Mouse (Mus musculus): Measurements from ENCODE around the gene Atp10a. TPM values are rescaled to one million over a fixed set of nuclear protein-coding genes. Genes with fewer than 3 reads are reported as not detected.

The Atp10a gene
- polyA plus RNA-seq, 1 experiment from 2014 or later = 5.0 TPM

- Histone ChIP-seq H3K36me3 (ENCODE audit: control insufficient read depth, insufficient read depth, low read length) (no peaks in the 10 kb centered on the region), H3K9me3 (ENCODE audit: control insufficient read depth, low read length) (no peaks in the 10 kb centered on the region), H3K9ac (ENCODE audit: low read depth, low read length) (no peak overlapping the region), H3K27ac (replicated peaks; ENCODE audit: low read depth, low read length) (no peak overlapping the region), H3K4me2 (ENCODE audit: low read depth, low read length) (no peak overlapping the region), H3K4me1 (ENCODE audit: control insufficient read depth, insufficient read depth, low read length) (no peaks in the 10 kb centered on the region), H3K27me3 (replicated peaks; ENCODE audit: control insufficient read depth, insufficient read depth, low read length) (no peaks in the 10 kb centered on the region), H3K4me3 (ENCODE audit: low read depth, low read length) (no peak overlapping the region)
- DNase-seq (ENCODE audit: low spot score) = no peak
- no peak for ATAC-seq (ENCODE audit: low read depth)
- WGBS = 84% methylated on average over 13 of the region's 13 CpGs
Observed at GRCm38 (mm10) chr7:58740196-58740595, 84.2 kb downstream of the Atp10a start.

- no peak for DNase-seq (ENCODE audit: low spot score)
- Histone ChIP-seq H3K36me3 (ENCODE audit: control insufficient read depth, insufficient read depth, low read length) (no peaks in the 10 kb centered on the region), H3K27ac (replicated peaks; ENCODE audit: low read depth, low read length) (no peak overlapping the region), H3K9me3 (ENCODE audit: control insufficient read depth, low read length) (no peaks in the 10 kb centered on the region), H3K9ac (ENCODE audit: low read depth, low read length) (no peak overlapping the region), H3K4me3 (ENCODE audit: low read depth, low read length) (no peak overlapping the region), H3K4me1 (ENCODE audit: control insufficient read depth, insufficient read depth, low read length) (no peaks in the 10 kb centered on the region), H3K4me2 (ENCODE audit: low read depth, low read length) (no peak overlapping the region), H3K27me3 (replicated peaks; ENCODE audit: control insufficient read depth, insufficient read depth, low read length) (no peaks in the 10 kb centered on the region)
- no peak for ATAC-seq (ENCODE audit: low read depth)
- 82% methylated on average over 4 of the region's 4 CpGs for WGBS
Observed at GRCm38 (mm10) chr7:58740842-58741241, 84.9 kb downstream of the Atp10a start.

GRCm38 (mm10) chr7:58742009-58742408, 86.0 kb downstream of the Atp10a start:
- WGBS = 76% methylated on average over 4 of the region's 4 CpGs
- no peak overlapping the region for H3K27ac ChIP-seq (replicated peaks; ENCODE audit: low read depth, low read length)
- no peak overlapping the region for H3K4me3 ChIP-seq (ENCODE audit: low read depth, low read length)
- no peak for DNase-seq (ENCODE audit: low spot score)
- ATAC-seq (ENCODE audit: low read depth) = no peak
- H3K9ac ChIP-seq (ENCODE audit: low read depth, low read length) = no peak overlapping the region
- no peaks in the 10 kb centered on the region for H3K36me3 ChIP-seq (ENCODE audit: control insufficient read depth, insufficient read depth, low read length)
- no peaks in the 10 kb centered on the region for H3K9me3 ChIP-seq (ENCODE audit: control insufficient read depth, low read length)
- H3K4me2 ChIP-seq (ENCODE audit: low read depth, low read length) = no peak overlapping the region
- H3K4me1 ChIP-seq (ENCODE audit: control insufficient read depth, insufficient read depth, low read length) = no peaks in the 10 kb centered on the region
- no peaks in the 10 kb centered on the region for H3K27me3 ChIP-seq (replicated peaks; ENCODE audit: control insufficient read depth, insufficient read depth, low read length)

- Histone ChIP-seq H3K4me2 (ENCODE audit: low read depth, low read length) (no peak overlapping the region), H3K4me1 (ENCODE audit: control insufficient read depth, insufficient read depth, low read length) (no peaks in the 10 kb centered on the region), H3K4me3 (ENCODE audit: low read depth, low read length) (no peak overlapping the region), H3K36me3 (ENCODE audit: control insufficient read depth, insufficient read depth, low read length) (no peaks in the 10 kb centered on the region), H3K27ac (replicated peaks; ENCODE audit: low read depth, low read length) (no peak overlapping the region), H3K27me3 (replicated peaks; ENCODE audit: control insufficient read depth, insufficient read depth, low read length) (no peaks in the 10 kb centered on the region), H3K9me3 (ENCODE audit: control insufficient read depth, low read length) (no peaks in the 10 kb centered on the region), H3K9ac (ENCODE audit: low read depth, low read length) (no peak overlapping the region)
- no peak for DNase-seq (ENCODE audit: low spot score)
- no peak for ATAC-seq (ENCODE audit: low read depth)
- WGBS = 60% methylated on average over 1 of the region's 1 CpGs
Observed at GRCm38 (mm10) chr7:58742648-58743047, 86.7 kb downstream of the Atp10a start.

- Histone ChIP-seq H3K36me3 (ENCODE audit: control insufficient read depth, insufficient read depth, low read length) (no peaks in the 10 kb centered on the region), H3K27me3 (replicated peaks; ENCODE audit: control insufficient read depth, insufficient read depth, low read length) (no peaks in the 10 kb centered on the region), H3K27ac (replicated peaks; ENCODE audit: low read depth, low read length) (no peak overlapping the region), H3K9ac (ENCODE audit: low read depth, low read length) (no peak overlapping the region), H3K4me2 (ENCODE audit: low read depth, low read length) (no peak overlapping the region), H3K4me3 (ENCODE audit: low read depth, low read length) (no peak overlapping the region), H3K9me3 (ENCODE audit: control insufficient read depth, low read length) (no peaks in the 10 kb centered on the region), H3K4me1 (ENCODE audit: control insufficient read depth, insufficient read depth, low read length) (no peaks in the 10 kb centered on the region)
- no peak for ATAC-seq (ENCODE audit: low read depth)
- no peak for DNase-seq (ENCODE audit: low spot score)
- 69% methylated on average over 4 of the region's 4 CpGs for WGBS
Observed at GRCm38 (mm10) chr7:58743362-58744320, 87.7 kb downstream of the Atp10a start.

- ATAC-seq (ENCODE audit: low read depth) (no peak), DNase-seq (ENCODE audit: low spot score) (no peak)
- Histone ChIP-seq H3K4me2 (ENCODE audit: low read depth, low read length) (no peak overlapping the region), H3K9ac (ENCODE audit: low read depth, low read length) (no peak overlapping the region), H3K9me3 (ENCODE audit: control insufficient read depth, low read length) (no peaks in the 10 kb centered on the region), H3K27ac (replicated peaks; ENCODE audit: low read depth, low read length) (no peak overlapping the region), H3K4me3 (ENCODE audit: low read depth, low read length) (no peak overlapping the region), H3K36me3 (ENCODE audit: control insufficient read depth, insufficient read depth, low read length) (no peaks in the 10 kb centered on the region), H3K4me1 (ENCODE audit: control insufficient read depth, insufficient read depth, low read length) (no peaks in the 10 kb centered on the region), H3K27me3 (replicated peaks; ENCODE audit: control insufficient read depth, insufficient read depth, low read length) (no peaks in the 10 kb centered on the region)
- 69% methylated on average over 5 of the region's 5 CpGs for WGBS
Observed at GRCm38 (mm10) chr7:58746817-58747216, 90.9 kb downstream of the Atp10a start.

GRCm38 (mm10) chr7:58749904-58750612, 94.1 kb downstream of the Atp10a start:
- Histone ChIP-seq H3K27me3 (replicated peaks; ENCODE audit: control insufficient read depth, insufficient read depth, low read length) (no peaks in the 10 kb centered on the region), H3K27ac (replicated peaks; ENCODE audit: low read depth, low read length) (no peak overlapping the region), H3K4me2 (ENCODE audit: low read depth, low read length) (no peak overlapping the region), H3K9ac (ENCODE audit: low read depth, low read length) (no peak overlapping the region), H3K4me3 (ENCODE audit: low read depth, low read length) (no peak overlapping the region), H3K9me3 (ENCODE audit: control insufficient read depth, low read length) (no peaks in the 10 kb centered on the region), H3K36me3 (ENCODE audit: control insufficient read depth, insufficient read depth, low read length) (no peaks in the 10 kb centered on the region), H3K4me1 (ENCODE audit: control insufficient read depth, insufficient read depth, low read length) (no peaks in the 10 kb centered on the region)
- DNase-seq (ENCODE audit: low spot score) = peak; percentile 52
- 0 out of 2 replicates have a peak, but pooled peaks have one; percentile 37 for ATAC-seq (ENCODE audit: low read depth)
- WGBS = 84% methylated on average over 6 of the region's 6 CpGs

GRCm38 (mm10) chr7:58752041-58752440, 96.1 kb downstream of the Atp10a start:
- Histone ChIP-seq H3K27me3 (replicated peaks; ENCODE audit: control insufficient read depth, insufficient read depth, low read length) (no peaks in the 10 kb centered on the region), H3K4me1 (ENCODE audit: control insufficient read depth, insufficient read depth, low read length) (no peaks in the 10 kb centered on the region), H3K9me3 (ENCODE audit: control insufficient read depth, low read length) (no peaks in the 10 kb centered on the region), H3K27ac (replicated peaks; ENCODE audit: low read depth, low read length) (no peak overlapping the region), H3K36me3 (ENCODE audit: control insufficient read depth, insufficient read depth, low read length) (no peaks in the 10 kb centered on the region), H3K4me2 (ENCODE audit: low read depth, low read length) (no peak overlapping the region), H3K9ac (ENCODE audit: low read depth, low read length) (no peak overlapping the region), H3K4me3 (ENCODE audit: low read depth, low read length) (no peak overlapping the region)
- DNase-seq (ENCODE audit: low spot score) = peak; percentile 38
- ATAC-seq (ENCODE audit: low read depth) = no peak
- WGBS = 54% methylated on average over 5 of the region's 5 CpGs

Data from embryonic facial prominence, embryonic 14.5 days (tissue).